Mouse (Mus musculus) cerebellum, adult 11 months (tissue): Measurements from ENCODE around the gene Xlr3b.
"Not testable (repeated sequence)": the region's sequence is repeated elsewhere in the genome, so short reads cannot be mapped to it uniquely, and the experiment has no call there.

Experiments
- DNase-seq: peaks from one replicate; pipeline ENCODE4 v3.0.0; 2022

The Xlr3b gene

DNA sequence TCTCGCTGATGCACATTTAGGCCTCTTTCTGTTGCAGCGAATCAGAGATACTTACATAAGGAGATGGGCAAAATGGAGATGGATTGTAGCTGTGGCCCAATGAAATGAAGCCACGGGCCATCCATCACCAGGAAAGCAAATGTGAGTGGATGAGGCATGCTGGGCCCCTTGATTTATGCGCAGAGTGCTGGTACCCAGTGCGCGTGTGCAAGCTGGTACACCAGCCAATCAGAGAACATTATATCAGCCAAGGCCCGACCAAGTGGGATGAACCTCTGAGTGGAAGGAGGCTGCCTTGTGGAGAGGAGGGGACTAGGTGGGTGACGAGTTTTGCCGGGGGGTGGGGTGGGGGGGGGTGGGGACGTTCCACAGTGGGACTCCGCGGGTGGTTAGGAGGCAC lies at the start of gene Xlr3b:
Gene Xlr3b, plus strand, starts transcription at position 274 of the 400 bp plus-strand sequence.
- DNase-seq, result peak; percentile 4

DNA sequence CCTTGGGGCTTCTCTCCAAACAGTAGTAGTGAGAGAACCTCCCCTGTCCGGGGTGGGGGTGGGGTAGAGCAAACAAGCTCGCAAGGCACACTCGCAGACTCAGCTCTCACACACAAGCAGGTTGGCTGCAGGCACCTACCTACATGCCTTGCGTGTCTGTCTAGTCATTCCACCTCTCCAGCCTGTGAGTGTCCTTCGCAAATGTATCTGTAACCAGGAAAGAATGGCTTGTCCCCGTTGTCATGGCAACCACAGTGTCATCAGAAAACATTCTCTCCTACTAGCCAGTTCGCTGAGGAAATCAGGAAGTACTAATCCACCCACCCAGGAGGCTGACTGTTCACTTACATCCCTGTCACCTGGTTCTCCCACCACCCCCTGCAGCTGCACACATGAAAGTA lies 48.8 kb upstream of the Xlr3b start:
- DNase-seq, result not testable (repeated sequence)

DNA sequence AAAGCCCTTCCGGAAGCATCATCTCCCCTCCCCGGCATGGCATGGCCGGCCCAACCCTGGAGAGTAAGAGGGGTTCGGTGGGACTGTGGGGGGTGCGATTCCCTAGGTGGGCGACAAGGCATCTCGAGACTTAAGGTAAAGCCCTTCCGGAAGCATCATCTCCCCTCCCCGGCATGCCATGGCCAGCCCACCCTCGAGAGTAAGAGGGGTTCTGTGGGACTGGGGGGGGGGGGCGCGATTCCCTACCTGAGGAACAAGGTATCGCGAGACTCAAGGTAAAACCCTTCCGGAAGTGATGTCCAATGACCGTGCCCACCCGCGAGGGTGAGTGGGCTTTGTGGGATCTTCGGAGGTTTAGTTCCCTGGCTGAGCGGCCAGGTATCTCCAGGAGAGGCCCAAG lies 43.5 kb upstream of the Xlr3b start, which contains the start of gene Xlr5b:
Gene Xlr5b, plus strand, starts transcription at position 301 of the 400 bp plus-strand sequence.
- not testable (repeated sequence) for DNase-seq

GRCm38 (mm10) chrX:73149350-73149749 lies 42.7 kb upstream of the Xlr3b start, which contains the start of gene DXBay18:
TSS of gene DXBay18 (minus strand) at chrX:73149450.
- DNase-seq, result not testable (repeated sequence)

GRCm38 (mm10) chrX:73176889-73177288 lies 15.1 kb upstream of the Xlr3b start, which contains the start of gene Spin2d:
TSS of gene Spin2d (minus strand) at chrX:73176989.
- not testable (repeated sequence) for DNase-seq

GRCm38 (mm10) chrX:73213819-73214564 lies 22.0 kb downstream of the Xlr3b start, which contains the start of gene Xlr4b:
TSS of gene Xlr4b (plus strand) at chrX:73214333.
- not testable (repeated sequence) for DNase-seq

GRCm38 (mm10) chrX:73225365-73225764 lies 33.4 kb downstream of the Xlr3b start:
- DNase-seq, result no peak

GRCm38 (mm10) chrX:73227914-73228605 lies 36.1 kb downstream of the Xlr3b start, which contains the start of gene F8a:
TSS of gene F8a (plus strand) at chrX:73228291.
- peak; percentile 70 for DNase-seq

DNA sequence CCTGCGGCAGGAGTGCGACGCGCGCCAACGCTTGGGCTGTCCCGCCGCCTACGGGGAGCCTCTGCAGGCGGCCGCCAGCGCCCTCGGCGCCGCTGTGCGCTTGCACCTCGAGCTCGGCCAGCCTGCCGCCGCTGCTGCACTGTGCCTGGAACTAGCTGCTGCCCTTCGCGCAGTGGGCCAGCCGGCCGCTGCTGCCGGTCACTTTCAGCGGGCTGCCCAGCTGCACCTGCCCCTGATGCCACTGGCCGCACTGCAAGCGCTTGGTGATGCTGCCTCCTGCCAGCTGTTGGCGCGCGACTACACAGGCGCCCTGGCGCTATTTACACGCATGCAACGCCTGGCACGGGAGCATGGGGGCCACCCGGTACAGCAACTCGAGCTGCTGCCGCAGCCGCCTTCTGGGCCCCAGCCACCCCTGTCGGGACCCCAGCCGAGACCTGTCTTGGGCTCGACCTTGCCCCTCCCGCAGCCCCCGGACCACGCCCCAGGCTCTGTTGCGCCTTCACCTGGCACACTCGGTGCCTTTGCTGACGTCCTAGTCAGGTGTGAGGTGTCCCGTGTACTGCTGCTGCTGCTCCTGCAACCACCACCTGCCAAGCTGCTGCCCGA lies 36.7 kb downstream of the Xlr3b start:
- DNase-seq, result peak; percentile 52

GRCm38 (mm10) chrX:73229288-73229687 lies 37.3 kb downstream of the Xlr3b start:
- DNase-seq, result no peak

GRCm38 (mm10) chrX:73242821-73243325 lies 50.9 kb downstream of the Xlr3b start, which contains the start of gene Xlr4c:
TSS of gene Xlr4c (minus strand) at chrX:73243130.
- DNase-seq, result not testable (repeated sequence)
